Mouse (Mus musculus): ENCODE results near the gene Afm. TPM values are rescaled to one million over a fixed set of nuclear protein-coding genes. Genes with fewer than 3 reads are reported as not detected.

Gene Afm
- polyA plus RNA-seq, 1 experiment, result not detected

DNA sequence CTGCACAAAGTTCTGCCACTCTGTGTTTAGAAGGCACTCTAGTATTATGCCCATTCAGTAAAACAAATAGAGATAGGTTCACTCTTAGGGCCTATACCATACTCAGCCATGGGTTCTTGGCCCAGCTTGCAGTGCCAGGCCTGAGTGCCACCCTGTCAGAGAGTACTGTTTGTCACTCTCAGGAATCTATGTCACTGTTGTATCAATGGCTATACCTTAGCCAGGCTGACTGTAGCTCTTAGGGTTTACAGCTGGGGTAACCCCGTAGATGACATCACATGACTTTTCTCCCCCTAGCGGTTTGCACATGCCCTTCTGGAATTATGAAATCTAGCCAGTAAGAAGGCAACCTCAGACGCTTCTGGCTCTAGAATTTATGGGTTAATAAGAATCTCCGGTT lies 24.4 kb upstream of the Afm start:
- no peak for DNase-seq (ENCODE audit: low read depth)
- TF ChIP-seq CTCF (IDR thresholded peaks at IDR 0.05; ENCODE audit: borderline replicate concordance, extremely low read depth, insufficient read depth, insufficient read length) (no peak), POLR2A (IDR thresholded peaks at IDR 0.05; ENCODE audit: borderline replicate concordance, extremely low read depth, insufficient read depth, insufficient read length, poor library complexity, severe bottlenecking) (no peak)

DNA sequence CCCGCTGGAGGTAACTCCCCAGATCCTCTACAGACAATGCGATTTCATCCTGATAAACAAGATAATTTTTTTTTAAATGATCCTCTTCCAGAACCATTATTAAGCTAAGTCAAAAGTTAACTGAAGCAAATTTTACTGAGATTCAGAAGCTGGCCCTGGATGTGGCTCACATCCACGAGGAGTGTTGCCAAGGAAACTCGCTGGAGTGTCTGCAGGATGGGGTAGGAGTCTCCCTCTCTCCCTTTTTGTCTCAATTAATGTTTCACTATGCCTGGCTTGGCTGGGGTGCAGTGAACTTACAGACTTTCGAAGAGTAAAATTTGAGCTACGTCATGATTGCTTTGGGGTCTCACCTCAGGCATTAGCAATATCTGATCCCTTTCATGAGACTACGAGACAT lies 19.2 kb upstream of the Afm start:
- TF ChIP-seq POLR2A (IDR thresholded peaks at IDR 0.05; ENCODE audit: borderline replicate concordance, extremely low read depth, insufficient read depth, insufficient read length, poor library complexity, severe bottlenecking), result no peak
- TF ChIP-seq CTCF (IDR thresholded peaks at IDR 0.05; ENCODE audit: borderline replicate concordance, extremely low read depth, insufficient read depth, insufficient read length), result no peak
- DNase-seq (ENCODE audit: low read depth), result no peak

DNA sequence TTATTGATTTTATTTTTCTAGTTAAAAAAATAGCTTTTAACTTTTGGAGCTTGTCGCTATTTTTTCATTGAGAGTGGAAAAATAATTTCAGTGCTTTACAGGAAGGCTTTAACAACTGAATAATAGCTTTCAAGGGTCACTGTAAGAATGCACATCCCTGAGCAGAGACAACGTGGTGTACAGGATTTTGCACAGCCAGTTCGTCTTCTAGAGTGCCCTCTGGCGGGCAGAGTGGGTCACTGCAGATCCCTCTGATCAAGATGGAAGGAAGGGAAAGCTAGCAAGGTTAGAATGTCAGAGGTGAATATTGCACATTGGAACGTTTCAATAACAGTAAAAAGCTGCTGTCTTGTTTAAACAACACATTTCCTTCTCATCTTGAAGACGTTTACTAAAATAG lies 18.0 kb upstream of the Afm start:
- TF ChIP-seq POLR2A (IDR thresholded peaks at IDR 0.05; ENCODE audit: borderline replicate concordance, extremely low read depth, insufficient read depth, insufficient read length, poor library complexity, severe bottlenecking), result no peak
- peak; percentile 93 for TF ChIP-seq CTCF (IDR thresholded peaks at IDR 0.05; ENCODE audit: borderline replicate concordance, extremely low read depth, insufficient read depth, insufficient read length)
- DNase-seq (ENCODE audit: low read depth), result peak; percentile 75

DNA sequence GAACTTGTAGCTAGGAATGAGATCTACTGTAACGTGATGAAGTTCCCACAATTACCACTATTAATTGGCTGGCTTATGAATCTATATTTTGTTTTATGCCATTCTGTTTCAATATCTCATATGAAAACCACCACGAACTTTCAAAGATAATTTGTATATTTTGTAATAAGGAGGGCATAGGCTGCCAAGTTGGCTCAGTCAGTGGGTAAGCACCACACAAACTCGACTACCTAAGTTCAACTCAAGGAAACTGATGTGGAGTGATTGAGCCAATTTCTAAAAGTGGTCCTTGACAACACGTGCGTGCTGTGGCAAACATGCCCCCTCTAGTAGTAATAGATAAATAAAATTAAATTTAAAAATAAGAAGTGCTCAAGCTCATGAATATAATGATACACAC lies 17.0 kb upstream of the Afm start:
- TF ChIP-seq CTCF (IDR thresholded peaks at IDR 0.05; ENCODE audit: borderline replicate concordance, extremely low read depth, insufficient read depth, insufficient read length), result no peak
- TF ChIP-seq POLR2A (IDR thresholded peaks at IDR 0.05; ENCODE audit: borderline replicate concordance, extremely low read depth, insufficient read depth, insufficient read length, poor library complexity, severe bottlenecking), result no peak
- no peak for DNase-seq (ENCODE audit: low read depth)

DNA sequence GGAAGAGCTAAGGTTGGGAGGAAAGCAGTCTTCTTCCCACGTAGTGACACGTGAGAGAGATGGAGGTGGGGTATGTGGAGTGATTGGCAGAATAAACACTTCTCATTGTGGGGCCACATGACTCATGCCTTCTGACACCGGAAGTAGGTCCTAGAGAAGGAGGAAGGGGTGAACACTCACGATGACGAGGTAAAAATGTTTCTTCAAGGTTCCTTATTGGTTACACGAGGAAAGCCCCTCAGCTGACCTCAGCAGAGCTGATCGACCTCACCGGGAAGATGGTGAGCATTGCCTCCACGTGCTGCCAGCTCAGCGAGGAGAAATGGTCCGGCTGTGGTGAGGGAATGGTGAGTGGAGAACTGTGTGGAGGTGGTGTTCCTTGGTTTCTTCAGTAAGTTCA lies 14.0 kb upstream of the Afm start:
- TF ChIP-seq CTCF (IDR thresholded peaks at IDR 0.05; ENCODE audit: borderline replicate concordance, extremely low read depth, insufficient read depth, insufficient read length) (no peak), POLR2A (IDR thresholded peaks at IDR 0.05; ENCODE audit: borderline replicate concordance, extremely low read depth, insufficient read depth, insufficient read length, poor library complexity, severe bottlenecking) (no peak)
- DNase-seq (ENCODE audit: low read depth), result no peak

DNA sequence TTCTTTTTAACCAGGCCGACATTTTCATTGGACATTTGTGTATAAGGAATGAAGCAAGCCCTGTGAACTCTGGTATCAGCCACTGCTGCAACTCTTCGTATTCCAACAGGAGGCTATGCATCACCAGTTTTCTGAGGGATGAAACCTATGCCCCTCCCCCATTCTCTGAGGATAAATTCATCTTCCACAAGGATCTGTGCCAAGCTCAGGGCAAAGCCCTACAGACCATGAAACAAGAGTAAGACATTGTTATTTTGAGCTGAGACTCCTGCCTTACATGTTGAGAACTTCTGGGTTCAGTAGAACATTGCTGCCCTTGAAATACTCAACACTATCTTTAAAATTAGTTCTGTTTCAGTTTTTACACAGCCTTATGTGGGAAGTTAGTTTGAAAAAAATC lies 12.2 kb upstream of the Afm start:
- TF ChIP-seq POLR2A (IDR thresholded peaks at IDR 0.05; ENCODE audit: borderline replicate concordance, extremely low read depth, insufficient read depth, insufficient read length, poor library complexity, severe bottlenecking), result no peak
- TF ChIP-seq CTCF (IDR thresholded peaks at IDR 0.05; ENCODE audit: borderline replicate concordance, extremely low read depth, insufficient read depth, insufficient read length), result no peak
- DNase-seq (ENCODE audit: low read depth), result no peak

DNA sequence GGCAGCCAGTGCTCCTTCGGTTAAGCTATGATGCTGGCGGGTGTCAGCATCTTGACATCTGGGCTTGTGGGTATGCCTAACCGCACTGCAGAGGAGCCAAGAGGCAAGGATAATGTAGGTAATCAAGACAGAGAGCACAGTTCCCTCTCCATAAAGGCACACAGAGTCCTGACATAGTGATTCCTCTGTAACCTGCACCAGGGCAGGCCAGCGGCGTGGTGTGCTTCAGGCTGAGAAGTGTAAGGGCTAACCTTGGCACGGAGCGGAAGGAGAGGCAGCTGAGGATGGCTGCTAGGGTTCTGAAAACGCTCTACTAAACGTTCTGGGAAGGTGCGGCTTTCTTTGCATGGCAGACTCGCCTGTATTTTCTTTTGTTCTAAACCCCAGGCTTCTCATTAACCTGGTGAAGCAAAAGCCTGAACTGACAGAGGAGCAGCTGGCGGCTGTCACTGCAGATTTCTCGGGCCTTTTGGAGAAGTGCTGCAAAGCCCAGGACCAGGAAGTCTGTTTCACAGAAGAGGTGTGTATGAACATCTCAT lies 11.3 kb upstream of the Afm start:
- DNase-seq (ENCODE audit: low read depth), result peak; percentile 56

DNA sequence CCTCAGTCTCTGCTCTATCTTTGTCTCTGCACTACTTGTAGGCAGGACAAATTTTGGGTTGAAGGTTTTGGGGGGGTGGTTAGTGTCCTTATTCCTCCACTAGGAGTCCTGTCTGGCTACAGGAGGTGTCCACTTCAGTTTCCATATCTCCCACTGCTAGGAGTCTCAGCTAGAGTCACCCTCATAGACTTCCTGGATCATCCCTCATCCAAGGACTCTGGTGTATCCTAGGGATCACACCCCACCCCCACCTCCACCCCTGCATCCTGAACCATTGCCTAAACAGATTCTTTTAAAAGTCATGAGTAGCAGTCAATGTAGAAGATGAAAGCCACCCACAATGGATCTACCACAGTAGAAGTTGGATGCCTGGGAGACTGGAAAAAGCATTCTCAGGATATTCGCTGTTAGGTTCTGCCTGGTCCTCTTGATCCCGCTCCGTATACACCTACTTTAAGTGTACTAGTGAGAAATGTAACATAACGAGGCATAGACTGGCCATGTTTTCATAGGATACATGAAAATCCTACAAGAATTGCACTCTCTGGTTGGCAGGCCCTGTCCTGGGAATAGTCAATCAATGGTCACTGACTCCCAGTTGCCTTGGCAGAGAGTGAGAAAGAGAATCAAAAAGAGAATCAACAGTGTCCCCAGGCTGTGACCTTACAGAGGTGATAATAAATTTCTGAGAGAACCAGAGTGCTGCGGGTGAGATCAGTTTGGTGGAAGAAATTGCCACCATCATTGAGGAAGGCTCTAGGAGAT lies 8.7 kb upstream of the Afm start:
- DNase-seq (ENCODE audit: low read depth), result no peak
- TF ChIP-seq CTCF (IDR thresholded peaks at IDR 0.05; ENCODE audit: borderline replicate concordance, extremely low read depth, insufficient read depth, insufficient read length), result no peak
- TF ChIP-seq POLR2A (IDR thresholded peaks at IDR 0.05; ENCODE audit: borderline replicate concordance, extremely low read depth, insufficient read depth, insufficient read length, poor library complexity, severe bottlenecking), result no peak

More for the DNA sequence above, 11.3 kb upstream of the Afm start:
- TF ChIP-seq CTCF (IDR thresholded peaks at IDR 0.05; ENCODE audit: borderline replicate concordance, extremely low read depth, insufficient read depth, insufficient read length) (no peak), POLR2A (IDR thresholded peaks at IDR 0.05; ENCODE audit: borderline replicate concordance, extremely low read depth, insufficient read depth, insufficient read length, poor library complexity, severe bottlenecking) (no peak)

DNA sequence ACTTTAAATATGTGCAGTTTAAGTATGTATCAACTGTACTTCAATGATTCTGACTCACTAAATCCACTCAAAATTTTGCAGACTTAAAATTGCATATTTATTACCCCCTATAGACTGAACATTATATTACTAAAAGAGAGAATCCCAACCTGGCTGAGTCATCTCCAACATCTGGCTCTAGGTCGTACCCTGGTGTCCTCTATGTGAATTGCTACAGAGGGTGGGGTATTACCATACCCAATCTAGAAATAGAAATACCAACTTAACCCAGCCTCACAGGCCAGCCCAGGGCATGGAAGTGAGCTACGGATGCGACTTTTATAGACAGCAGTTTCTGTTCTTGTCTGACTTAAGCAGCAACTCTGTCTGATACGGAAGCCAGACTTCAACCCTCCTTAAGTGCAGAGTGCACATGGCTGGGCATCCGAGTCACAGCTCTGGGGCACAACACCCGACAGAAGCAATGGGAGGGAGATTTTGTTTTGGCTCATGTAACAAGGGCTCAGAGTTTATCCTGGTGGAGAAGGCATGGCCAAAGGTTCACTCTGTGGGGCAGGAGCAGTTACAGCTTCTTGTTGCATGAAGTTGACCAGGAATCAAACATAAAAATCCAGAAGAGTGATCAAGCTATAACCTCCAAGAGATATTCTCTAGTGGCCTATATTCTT lies 6.3 kb upstream of the Afm start:
- DNase-seq (ENCODE audit: low read depth), result no peak
- TF ChIP-seq CTCF (IDR thresholded peaks at IDR 0.05; ENCODE audit: borderline replicate concordance, extremely low read depth, insufficient read depth, insufficient read length), result no peak
- TF ChIP-seq POLR2A (IDR thresholded peaks at IDR 0.05; ENCODE audit: borderline replicate concordance, extremely low read depth, insufficient read depth, insufficient read length, poor library complexity, severe bottlenecking), result no peak

DNA sequence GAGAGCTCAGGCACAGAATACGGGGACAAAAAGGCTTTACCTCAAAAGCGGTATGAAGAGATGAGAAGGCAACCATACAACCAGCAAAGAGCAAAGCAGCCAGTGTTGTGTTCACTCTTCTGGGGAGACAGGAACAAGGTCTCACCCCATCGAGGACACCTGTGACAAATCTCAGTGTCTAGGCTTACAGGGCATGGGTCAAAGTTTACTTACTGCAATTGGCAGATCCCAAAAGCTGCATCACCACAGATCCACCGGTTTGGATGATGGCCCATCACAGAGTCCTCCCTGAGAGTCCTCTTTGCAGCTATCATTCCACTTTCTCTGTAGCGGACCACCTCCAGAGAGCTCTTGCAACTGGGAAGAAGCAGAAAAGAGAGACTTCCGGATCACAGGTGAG lies 3.2 kb upstream of the Afm start:
- no peak for TF ChIP-seq CTCF (IDR thresholded peaks at IDR 0.05; ENCODE audit: borderline replicate concordance, extremely low read depth, insufficient read depth, insufficient read length)
- DNase-seq (ENCODE audit: low read depth), result no peak

DNA sequence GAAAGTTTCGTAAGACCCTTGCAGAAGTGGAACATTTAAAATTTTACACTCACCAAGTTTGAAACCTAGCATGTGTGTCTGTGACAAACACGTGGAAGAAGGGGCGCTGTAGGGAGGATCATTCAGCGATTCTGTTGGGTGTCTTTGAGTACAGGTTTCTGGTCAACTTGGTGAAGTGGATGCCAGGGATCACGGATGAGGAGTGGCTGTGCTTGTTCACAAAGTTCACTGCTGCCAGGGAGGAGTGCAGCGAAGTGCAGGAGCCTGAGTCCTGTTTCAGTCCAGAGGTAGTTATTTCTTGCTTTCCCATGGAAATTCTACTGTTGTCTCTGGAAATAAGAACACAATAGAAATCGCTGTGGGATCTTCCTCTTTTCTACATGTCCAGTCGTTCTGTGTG lies 32.5 kb downstream of the Afm start:
- DNase-seq (ENCODE audit: low read depth), result no peak
- TF ChIP-seq POLR2A (IDR thresholded peaks at IDR 0.05; ENCODE audit: borderline replicate concordance, extremely low read depth, insufficient read depth, insufficient read length, poor library complexity, severe bottlenecking) (no peak), CTCF (IDR thresholded peaks at IDR 0.05; ENCODE audit: borderline replicate concordance, extremely low read depth, insufficient read depth, insufficient read length) (no peak)

DNA sequence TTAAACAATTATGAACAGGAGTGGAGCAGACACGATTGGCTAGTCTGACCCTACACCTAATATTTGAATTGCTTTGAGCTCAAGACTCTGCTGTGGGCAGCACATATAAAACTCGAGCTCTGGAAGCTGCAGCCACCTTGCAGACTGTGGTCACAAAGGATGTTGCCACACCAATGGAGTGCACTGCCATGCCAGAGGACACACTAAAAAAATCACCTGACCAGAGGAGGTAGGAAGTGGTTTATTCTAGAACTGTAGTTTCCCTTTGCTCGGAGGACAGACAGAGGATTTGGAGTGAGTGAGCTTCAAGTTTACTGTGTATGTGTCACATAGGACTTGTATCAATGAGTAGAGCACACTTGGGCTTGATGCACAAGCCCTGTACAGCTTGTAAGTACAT lies 37.3 kb downstream of the Afm start:
- TF ChIP-seq CTCF (IDR thresholded peaks at IDR 0.05; ENCODE audit: borderline replicate concordance, extremely low read depth, insufficient read depth, insufficient read length) (no peak), POLR2A (IDR thresholded peaks at IDR 0.05; ENCODE audit: borderline replicate concordance, extremely low read depth, insufficient read depth, insufficient read length, poor library complexity, severe bottlenecking) (no peak)
- DNase-seq (ENCODE audit: low read depth), result no peak

Measured in brain, embryonic 14.5 days (tissue).